Mouse (Mus musculus) adrenal gland, adult 8-10 months (tissue): ENCODE data around the gene Nfic. TPM values are rescaled to one million over a fixed set of nuclear protein-coding genes. Genes with fewer than 3 reads are reported as not detected.

Experiments used
- DNase-seq: peaks from one replicate; pipeline ENCODE4 v3.0.0; 2022
- total RNA-seq, 4 experiments: library from RNA; stranded (reverse); gene quantifications; 2 replicates each; pipeline ENCODE4 v1.2.4; 2022

Nfic gene
- total RNA-seq: 100 to 1,000 TPM; 113 to 191 (median 144) TPM

DNA sequence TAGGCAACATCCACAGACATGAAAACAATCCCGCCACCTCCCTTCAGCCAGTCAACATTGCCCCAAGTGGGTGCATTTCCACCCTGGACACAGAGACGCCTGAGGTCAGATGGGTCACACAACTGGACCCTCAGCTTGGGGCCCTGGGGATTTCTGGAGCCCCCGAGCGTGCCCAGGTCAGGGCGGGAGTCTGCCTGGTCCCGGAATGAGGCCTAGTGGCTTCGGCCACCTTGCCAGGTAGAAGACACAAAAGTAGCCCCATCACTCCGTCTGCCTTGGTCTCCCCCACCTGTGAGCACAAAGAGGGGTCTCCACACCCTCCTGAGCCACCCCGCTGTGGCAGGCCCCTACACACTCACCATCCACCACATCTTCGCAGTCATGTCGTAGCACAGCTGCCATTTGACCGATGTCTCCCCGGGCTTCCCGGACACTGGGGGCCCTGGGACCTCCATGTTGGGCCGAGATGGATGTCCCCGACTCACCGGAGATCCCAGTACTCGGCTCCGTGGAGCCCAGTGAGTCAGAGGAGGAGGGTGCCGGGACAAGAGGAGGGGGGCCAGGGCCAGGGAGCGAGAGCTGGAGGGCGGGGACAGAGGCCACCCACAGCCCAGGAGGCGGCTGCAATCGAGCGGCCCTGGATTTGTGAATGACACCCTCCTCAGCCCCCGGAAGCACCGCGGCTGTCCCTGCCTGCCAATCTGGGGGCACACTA, at the start of gene Nfic:
Gene Nfic (minus strand): TSS at position 455 of the 715 bp plus-strand sequence.
- DNase-seq: no peak

DNA sequence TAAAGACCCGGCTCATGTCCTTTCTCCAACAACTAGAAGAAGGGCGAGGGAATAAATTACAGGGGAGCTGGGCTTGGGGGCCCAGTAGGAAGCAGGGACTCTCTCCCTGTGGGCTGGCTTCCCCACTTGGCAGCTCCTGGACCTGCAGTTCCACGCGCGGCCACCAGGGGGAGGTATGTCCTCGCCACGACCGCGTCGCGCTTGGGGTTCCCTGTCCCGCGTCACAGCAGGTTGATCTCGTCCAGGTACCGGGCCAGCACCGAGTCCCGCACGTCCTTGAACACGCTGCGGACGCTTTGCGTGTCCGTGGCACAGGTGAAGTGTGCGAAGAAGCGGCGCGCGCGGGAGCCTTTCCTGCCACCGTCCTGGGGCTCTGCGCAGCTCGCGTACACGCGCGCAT, 47.2 kb upstream of the Nfic start:
- peak; percentile 71 for DNase-seq

DNA sequence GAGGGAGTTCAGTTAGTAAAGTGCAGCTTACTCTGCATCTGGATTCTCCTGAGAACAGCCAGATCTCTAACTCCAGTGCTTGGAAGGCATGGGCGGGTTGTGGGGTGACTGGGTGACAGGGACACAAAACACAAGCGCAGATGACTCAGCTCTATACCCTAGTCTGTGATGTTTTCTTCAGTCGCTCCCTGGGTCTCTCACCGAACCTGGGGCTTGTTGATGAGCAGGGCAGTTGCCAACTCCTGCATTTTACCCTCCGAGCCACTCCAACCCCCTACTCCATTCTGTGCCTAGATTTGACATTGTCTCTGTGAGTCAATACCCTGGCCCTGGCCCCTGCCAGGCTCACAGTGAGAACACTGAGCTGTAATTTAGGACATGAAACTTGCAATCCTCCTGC, 46.4 kb upstream of the Nfic start:
- DNase-seq: no peak

DNA sequence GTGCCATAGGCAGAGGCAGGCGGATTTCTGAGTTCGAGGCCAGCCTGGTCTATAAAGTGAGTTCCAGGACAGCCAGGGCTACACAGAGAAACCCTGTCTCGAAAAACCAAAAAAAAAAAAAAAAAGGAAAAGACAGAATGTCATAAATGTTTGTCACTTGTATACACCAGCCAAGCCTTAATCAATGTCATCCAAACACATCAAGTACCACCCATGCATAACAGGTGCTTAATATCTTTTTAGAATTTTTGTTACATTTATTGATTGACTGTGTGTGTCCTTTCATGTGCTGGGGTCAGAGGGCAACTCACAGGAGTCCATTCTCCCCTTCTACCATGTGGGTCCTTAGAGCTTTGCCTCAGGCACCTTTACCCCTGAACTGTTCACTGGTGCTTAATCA, 44.6 kb upstream of the Nfic start, which contains the start of gene S1pr4:
Gene S1pr4 (minus strand): TSS at position 101 of the 400 bp plus-strand sequence.
- DNase-seq: no peak

DNA sequence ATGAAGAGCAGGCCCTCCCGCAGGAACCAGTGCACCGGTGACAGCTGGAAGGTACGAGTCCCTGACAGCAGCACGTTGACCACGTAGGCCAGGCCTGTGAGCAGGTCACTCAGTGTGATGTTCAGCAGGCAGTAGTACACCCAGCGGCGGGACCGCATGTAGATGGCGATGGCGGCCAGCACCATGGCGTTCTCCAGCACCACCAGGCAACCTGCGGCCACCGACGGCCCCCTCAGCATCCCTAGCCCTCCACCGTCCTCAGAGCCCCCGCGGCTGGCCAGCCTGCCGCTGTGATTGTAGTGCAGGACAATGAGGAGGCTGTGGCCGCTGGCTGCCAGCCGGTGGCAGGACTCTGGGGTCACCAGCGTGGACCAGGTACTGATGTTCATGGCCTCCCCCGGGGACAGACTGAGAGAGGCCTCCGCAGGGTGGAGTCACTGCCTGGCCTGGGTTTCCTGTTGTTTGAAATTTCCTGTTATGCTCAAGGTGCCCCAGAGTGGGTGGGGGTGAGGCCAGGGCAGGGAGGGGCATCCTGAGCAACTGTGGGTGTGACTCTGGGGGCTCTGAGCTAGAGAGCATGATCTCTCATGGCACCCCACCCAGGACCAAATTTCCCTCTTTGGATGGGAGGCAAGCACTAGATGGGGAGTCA, 43.9 kb upstream of the Nfic start:
- DNase-seq: no peak

DNA sequence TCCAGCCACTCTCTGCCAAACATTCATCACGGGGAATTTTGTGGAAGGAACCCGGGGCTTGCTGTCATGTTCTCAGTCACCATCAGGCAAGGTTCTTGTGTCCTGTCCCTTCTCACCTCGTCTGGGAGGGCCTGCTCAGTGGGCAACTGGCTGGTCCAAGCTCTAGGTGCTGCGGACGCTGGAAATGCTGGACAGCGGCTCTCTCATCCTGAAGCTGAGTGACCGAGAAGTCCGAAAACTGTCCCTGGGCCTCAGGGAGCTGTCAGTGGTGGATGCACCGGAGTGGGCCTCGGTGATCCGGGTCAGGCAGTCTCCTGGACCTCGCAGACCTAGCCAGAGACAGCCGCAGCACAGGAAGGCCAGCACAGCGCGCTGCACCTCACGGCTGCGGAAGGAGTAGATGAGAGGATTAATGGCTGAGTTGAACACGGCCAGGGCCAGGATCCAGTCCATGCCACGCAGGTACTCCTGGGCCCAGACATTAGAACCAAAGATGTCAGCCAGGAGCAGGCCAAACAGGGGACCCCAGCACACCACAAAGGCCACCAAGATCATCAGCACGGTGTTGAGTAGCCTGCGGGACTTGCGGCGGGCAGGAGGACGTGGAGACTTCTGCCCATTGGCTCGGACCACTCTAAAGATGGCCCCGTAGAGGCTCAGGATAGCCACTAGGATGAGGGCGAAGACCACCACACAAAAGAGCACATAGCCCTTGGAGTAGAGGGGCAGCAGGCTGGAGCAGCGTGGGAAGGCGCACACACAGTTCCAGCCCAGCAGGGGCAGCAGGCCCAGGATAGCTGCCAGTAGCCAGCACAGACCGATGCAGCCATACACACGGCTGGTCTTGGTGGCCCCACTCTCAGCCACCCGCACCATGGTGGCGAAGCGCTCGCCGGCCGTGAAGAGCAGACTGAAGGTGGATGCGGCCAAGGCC, 43.1 kb upstream of the Nfic start:
- no peak for DNase-seq

DNA sequence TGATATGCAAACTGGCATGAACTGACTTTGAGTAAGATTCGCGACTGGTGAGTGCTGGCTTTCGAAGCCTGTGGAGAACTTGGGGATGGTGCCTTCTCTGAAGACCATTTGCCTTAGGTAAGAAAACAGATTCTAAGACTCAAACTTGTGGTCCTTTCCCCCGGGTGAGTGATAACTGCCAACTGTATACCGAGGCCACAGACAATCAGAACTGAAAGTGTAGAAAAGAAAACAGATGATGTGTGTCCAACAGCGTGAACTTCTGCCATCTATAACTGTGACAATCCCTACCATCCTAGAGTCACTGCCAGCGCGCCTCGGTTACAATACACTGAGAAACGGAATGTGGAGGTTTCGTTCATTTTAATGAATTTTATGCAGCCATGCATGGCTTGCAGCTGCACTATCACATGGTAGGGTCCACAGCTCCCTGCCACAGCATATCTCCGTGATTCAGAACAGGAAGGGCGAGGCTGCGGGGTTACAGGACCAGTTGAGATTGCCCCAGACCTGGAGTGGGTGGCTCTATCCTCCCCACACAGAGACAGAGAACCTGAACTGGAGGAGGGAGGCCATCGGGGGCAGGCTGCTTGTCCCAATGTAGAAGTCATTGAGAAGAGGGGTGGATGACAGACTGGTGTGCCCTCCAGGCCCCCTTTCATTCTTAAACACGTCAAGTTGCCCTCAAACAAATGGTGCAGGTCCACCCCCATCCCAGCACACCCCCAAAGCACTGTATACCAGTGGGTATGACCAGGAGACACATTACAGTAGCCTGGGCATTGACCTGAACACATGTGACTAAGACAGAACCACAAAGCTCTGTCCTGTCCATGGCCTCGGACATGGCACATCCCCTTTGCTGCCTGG, 42.2 kb upstream of the Nfic start:
- no peak for DNase-seq

DNA sequence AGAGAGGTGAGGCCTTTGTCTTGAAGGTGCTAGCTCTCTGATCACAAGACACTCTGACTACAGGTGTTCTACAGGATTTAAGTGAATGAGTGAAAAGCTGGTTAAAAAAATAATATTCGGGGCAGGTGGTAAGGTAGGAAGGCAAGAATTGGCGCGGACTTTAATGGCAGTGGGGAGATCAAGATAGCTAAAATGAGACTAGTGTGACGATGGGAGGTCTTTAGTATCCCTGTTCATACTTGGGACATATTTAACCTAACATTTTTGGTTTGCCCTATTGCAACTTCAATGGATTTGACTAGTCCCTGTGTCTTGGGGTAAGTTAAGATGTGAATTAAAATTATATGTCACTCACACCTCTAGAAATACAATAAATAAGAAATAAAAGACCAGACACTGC, 41.5 kb upstream of the Nfic start:
- no peak for DNase-seq

DNA sequence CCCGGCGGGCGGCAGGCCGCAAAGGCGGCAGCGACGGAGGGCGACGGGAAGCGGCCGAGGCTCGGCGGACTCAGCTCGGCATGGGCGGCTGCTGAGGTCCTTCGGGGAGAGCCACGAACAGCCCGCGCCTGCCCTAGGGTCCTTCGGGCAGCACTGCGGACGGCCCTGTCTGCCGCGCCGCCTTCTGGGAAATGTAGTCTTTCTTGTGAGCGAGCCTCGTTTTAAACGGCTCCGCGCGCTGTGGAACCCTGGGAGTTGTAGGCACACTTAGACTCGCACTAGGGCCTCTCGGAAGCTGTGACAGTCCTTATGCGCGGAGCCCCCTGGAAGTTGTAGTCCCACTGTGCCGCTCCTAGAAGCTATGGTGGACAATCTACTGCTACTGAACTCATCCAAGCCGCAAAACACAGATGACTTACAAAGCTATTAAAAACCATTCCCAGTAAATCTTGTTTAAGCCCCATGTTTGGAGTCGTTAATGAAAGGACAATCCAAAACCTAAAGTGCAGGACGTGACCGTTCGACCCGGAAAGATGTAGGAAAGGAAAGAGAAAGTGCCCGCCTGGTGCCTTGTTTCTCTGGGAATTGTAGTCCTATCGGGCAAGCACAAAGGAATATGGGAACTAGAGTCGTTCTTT, 40.9 kb upstream of the Nfic start, which contains the start of gene Ncln:
Gene Ncln (minus strand): TSS at position 129 of the 638 bp plus-strand sequence.
- peak; percentile 97 for DNase-seq

DNA sequence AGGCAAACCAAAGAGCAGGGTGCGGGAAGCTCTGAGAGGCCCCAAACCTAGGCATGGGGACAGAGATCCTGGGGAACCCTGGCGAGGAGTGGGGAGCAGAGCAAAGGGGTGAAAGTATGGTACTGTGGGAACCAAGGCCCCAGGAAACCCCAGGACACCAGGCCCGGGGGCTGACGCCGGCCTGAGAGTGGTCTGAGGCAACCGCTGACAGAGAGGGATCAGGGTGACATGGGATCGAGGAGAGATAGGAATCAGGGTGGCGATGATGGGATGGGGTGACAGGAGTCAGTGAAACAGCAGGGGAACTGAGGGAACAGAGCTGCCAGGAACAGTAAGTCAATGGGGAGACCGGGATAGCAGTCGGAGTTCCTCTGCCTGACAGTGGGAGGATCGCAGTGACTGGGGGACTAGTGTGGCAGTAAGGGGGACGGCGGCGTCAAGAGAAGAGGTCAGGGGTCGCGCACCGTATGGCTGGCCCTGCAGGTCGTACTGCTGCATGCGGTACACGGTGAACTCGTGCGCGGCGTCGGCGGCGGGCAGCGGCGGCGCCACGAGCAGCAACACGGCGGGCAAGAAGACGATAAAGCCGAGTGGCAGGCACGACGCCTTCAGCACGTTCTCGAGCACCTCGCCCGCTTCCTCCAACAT, 40.3 kb upstream of the Nfic start:
- no peak for DNase-seq

DNA sequence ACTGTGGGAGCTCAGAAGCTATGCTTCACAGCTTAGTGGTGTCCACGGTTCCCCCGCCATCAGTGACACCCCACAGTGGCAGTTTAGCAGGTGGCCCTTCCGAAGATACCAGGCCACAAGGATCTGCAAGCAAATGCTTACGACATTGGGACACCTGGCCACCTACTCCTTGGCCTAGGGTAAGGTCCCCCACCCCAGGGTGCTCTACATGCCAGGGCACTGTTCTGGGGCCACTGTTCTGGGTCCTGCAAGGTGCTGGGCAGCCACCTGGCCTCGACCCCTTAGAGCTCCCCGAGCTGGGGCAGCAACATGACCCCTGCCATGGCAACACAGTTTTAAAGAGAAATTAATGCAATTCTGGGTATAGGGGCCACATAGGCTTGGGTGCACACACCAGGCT, 39.7 kb upstream of the Nfic start:
- DNase-seq: no peak

DNA sequence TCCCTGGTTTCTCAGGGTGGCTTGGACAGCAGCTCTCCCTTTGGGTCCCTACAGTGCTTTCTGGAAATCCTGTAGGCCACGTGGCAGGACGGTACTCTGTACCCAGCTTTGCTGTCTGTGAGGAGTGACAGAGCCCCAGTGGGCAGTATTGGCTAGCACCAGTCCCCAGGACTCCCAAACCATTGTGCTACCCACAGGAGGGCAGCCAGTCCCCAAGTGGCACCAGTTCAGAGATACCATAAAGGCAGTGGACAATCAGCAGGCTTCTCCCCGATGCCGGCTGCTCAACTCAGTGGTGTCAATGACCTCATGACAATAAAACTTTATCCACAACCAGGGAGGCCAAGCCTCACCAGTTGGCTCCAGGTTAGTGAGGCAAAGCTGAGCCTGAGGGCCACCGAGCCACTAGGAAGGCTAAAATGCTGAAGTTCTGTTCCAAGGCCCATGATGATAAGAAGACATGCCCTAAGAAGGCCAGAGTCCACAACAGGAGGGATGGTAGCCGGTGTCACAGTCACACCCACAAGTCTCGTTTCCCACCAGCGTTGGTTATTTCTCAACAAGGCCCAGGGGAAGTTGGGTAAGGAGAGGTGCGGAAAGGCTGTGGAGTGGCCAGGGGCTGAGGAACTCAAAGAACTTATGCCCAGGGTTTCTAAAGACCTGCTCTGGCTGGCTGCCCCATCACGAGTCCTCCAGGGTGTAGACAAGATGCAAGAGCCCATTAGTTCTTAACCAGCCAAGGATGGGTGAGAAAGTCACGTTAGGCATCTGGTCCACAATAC, 39.0 kb upstream of the Nfic start:
- no peak for DNase-seq

DNA sequence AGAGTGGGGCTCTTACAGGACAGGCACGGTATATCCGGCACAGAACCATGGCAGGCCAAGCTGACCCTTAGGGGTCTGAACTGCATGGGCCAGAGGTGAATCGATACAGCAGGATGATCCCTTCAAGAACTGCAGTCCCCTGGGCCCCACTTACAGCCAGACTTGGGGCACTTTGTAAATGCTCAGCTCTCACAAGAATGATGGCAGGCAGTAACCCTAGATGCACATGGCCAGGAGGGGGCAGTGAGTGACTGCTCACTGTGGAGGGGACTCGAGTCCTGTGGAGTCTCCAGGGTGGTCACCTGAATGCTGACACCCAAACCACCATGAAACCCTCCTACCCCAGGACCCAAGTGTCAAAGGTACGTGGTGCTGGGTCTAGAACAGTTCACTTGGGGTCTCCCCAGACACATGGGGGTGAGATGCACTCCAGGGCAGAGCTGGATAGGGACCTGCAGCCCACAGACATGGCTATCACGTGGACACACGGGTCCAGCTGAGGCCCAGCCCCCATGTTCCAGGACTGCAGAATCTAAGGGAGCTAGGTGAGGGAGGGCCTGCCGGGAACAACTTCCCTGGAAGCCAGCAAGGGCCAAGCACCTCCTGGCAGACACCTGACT, 38.3 kb upstream of the Nfic start:
- no peak for DNase-seq

DNA sequence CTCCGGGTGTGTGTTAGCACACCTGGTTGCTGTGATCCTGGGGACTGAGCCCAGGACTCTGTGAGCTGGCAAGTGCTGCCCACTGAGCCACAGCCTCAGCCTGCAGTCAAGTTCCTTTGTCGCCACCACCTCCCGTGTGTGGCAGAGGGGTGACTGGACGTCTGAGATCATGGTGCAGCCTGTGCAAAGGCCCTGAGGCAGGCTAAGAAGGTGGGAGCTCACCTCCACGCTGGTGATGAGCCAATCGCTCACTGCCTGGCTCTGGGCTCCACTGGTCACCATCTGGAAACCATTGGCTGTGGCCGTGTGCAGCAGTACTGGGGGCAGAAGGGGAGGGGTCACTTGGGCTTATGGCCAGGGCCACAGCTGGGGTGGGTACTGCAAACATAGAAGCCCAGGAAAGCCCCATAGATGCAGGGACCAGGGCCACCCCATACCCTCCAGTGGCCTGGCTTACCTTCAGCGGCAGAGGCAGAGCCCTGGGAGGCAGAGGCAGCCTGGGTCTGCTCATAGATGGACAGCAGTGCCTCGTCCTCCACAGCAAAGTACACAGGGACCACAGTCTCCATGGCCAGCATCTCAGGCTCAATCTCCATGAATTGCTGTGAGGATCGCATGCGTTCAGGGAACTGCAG, 37.3 kb upstream of the Nfic start:
- DNase-seq: no peak

DNA sequence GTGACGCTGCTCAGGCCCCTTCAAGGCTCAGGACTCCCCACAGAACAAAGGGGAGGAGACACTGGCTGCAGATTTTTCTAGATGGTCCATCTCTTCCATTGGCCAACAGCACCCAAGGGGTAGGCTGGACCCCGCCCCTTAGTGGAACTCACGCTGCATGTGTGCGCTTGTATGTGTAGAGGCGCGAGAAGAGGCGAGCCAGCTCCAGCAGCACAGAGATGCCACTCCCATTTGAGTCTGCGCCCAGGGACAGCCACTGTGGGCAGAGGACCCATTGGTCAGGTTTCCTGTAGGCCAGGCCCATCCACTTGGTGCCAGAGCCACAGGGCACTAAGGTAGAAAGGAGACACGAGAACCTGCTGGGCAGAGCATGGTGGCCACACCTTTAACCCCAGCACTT, 35.6 kb upstream of the Nfic start:
- DNase-seq: no peak

DNA sequence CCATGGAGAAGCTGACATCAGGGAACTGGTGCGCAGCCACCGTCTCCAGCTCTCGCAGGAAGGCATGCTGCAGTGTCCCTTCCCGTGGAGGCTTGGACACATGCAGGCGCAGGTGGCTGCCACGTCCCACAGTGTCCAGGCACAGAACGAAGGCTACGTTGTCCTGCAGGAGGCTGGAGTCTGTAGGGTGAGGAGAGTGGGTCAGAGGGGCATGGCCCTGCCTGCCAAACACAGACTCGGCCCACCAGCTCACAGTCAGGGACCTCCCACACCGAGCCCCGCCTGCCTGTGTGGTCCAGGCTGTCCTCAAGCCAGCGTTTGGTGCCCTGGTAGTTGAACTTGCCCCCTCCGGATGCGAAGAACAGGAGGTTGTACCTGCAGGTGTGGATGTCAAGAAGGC, 34.5 kb upstream of the Nfic start:
- no peak for DNase-seq

DNA sequence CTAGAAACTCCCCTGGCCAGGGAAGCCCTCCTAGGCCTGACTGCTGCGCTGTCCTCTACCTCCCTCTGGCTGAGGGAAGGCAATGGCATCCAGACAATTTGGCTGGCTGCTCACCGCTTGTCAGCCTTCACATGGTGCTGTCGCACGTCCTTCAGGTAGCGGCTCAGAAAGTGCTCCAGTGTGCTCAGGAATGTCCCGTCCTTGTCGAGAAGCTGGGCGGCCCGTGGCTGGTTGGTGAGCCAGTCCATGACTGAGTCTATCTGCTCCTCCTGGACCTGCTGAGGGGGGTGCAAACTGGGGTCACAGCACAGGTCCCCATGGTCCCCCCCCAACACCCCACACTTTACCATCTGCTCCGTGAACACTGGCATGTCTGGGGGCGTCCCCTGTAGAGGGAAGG, 32.6 kb upstream of the Nfic start:
- no peak for DNase-seq

DNA sequence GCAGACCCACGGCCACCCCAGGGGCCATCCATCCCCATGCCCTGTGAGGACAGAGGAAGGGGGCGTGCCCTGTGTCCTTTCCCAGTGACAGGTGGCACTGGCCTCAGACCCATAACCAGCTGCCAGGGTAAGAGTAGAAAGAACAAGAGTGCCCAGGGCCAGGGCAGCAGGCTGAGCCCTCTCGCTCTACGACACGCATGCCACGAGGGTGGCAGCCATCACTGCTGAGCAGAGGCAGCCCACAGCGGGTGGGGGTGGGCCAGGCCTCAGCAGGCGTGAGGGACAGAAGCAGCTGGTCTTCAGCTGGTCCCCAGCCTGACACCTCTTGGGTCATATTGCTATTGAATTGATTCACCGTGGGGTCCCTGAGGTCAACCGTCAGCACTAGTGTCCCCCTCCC, 31.1 kb upstream of the Nfic start:
- DNase-seq: no peak

DNA sequence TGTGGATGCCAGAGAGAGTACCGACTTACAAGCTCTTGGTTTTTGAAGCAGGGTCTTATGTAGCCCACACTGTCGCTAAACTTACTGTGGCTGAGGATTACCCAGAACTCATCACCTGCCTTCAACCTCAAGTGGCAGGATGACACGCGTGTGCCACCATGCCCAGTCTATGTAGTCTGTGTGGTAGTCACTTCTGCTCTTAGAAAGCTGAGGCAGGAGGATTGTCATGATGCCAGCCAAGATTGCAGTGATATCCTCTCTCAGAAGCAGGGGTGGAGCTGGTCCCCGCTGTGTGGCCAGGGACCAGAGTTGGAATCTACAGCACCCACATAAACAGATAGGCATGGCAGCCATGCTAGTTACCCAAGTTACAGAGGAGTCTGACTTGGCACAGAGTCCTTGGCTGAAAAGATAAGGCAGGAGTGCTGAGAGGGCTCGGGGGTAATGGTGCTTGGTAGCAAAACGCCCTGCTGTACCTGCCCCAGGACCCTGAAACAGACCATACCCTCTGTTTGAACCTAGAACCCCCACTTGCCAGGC, 30.1 kb upstream of the Nfic start:
- DNase-seq: no peak
